Mouse (Mus musculus): Measurements from ENCODE around the gene Ints2. TPM values are rescaled to one million over a fixed set of nuclear protein-coding genes. Genes with fewer than 3 reads are reported as not detected.

Gene Ints2
- 26.0 and 31.7 TPM in 2 replicates for polyA plus RNA-seq (2015; fragmentation: Nextera tagmentation; extraction: Ambion mirVana)

GRCm38 (mm10) chr11:86257460-86258076 lies at the start of gene Ints2:
Gene Ints2 (minus strand): TSS chr11:86257575.

DNA sequence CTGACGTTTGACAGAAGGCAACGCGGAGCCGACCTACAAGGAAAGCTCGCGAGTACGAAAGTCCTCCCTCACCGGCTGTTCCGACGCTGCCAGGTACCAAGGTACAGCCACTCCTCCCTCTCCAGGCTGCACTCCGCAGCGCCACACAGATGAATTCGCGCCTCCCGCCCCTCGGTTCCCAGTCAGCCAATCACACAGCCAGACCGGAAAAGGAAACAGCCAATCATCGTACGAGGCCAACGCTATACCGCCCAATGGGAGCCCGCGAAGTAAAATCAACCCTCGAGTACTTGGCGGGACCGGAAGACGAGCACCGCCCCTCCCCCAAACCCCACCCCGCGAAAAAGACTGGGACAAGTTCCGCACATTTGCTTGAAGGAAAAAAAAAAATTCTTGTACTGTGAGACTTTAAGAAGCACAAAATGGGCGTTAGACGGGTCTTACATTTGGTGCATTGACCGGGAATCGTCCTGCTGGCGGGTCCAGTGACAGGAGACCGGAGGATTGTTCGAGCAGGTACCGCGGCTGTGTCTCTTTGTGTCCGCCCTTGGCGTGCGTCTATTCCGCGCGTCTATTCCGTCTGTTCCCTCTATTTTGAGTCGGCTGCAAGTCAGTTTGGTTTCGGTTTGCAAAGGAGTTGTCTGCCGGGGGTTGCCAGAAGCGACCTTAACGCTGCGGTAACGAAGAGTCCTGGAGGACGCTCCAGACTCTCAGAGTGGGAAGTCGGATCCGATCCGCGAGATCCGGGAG lies 56.2 kb downstream of the Ints2 start, which contains the start of gene Brip1:
Brip1 (minus strand) TSS at position 157 of the 750 bp plus-strand sequence.

Other genes starting within 250 kb of the Ints2 start
- gene Brip1, start 56.4 kb downstream of the Ints2 start, polyA plus RNA-seq (2015; fragmentation: Nextera tagmentation; extraction: Ambion mirVana) = 2.9 and 4.0 TPM in 2 replicates
- gene Med13, start 100.0 kb upstream of the Ints2 start, polyA plus RNA-seq (2015; fragmentation: Nextera tagmentation; extraction: Ambion mirVana) = 3.5 and 4.6 TPM in 2 replicates
- 71.0 and 91.2 TPM in 2 replicates for gene Rnft1, start 227.1 kb upstream of the Ints2 start, polyA plus RNA-seq (2015; fragmentation: Nextera tagmentation; extraction: Ambion mirVana)